Mouse (Mus musculus): ENCODE measurements at regions not wholly inside any gene's neighbourhood (a gene's known extent, or its start where the extent isn't known, plus 50 kb on each side); places are given as distances from the start of the nearest gene placed in this dataset.

- DNase-seq (ENCODE audit: low spot score) = no peak
Measured at GRCm38 (mm10) chr19:21146860-21147390, 125.2 kb upstream of the Zfand5 start.

- no peak for DNase-seq (ENCODE audit: low spot score)
Measured at GRCm38 (mm10) chr19:21144659-21145283, 127.3 kb upstream of the Zfand5 start.

GRCm38 (mm10) chr19:21143970-21144595 lies 128.0 kb upstream of the Zfand5 start:
- no peak for DNase-seq (ENCODE audit: low spot score)

- DNase-seq (ENCODE audit: low spot score) = no peak
Measured at GRCm38 (mm10) chr19:21140456-21140855, 131.6 kb upstream of the Zfand5 start.

- DNase-seq (ENCODE audit: low spot score) = no peak
Measured at GRCm38 (mm10) chr19:21138998-21139495, 133.0 kb upstream of the Zfand5 start.

- DNase-seq (ENCODE audit: low spot score) = no peak
Measured at GRCm38 (mm10) chr19:21136756-21137155, 135.3 kb upstream of the Zfand5 start.

- DNase-seq (ENCODE audit: low spot score) = no peak
Measured at GRCm38 (mm10) chr19:21135998-21136380, 136.1 kb upstream of the Zfand5 start.

- no peak for DNase-seq (ENCODE audit: low spot score)
Measured at GRCm38 (mm10) chr19:21135297-21135997, 136.6 kb upstream of the Zfand5 start.

- no peak for DNase-seq (ENCODE audit: low spot score)
Measured at GRCm38 (mm10) chr19:21129653-21130052, 142.4 kb upstream of the Zfand5 start.

GRCm38 (mm10) chr19:21127079-21127745 lies 144.9 kb upstream of the Zfand5 start:
- no peak for DNase-seq (ENCODE audit: low spot score)

- DNase-seq (ENCODE audit: low spot score) = no peak
Measured at GRCm38 (mm10) chr19:21126670-21127069, 145.4 kb upstream of the Zfand5 start.

- DNase-seq (ENCODE audit: low spot score) = no peak
Measured at GRCm38 (mm10) chr19:21119477-21119876, 152.6 kb upstream of the Zfand5 start.

- DNase-seq (ENCODE audit: low spot score) = no peak
Measured at GRCm38 (mm10) chr19:21118782-21119181, 153.3 kb upstream of the Zfand5 start.

- no peak for DNase-seq (ENCODE audit: low spot score)
Measured at GRCm38 (mm10) chr19:21115693-21116092, 156.4 kb upstream of the Zfand5 start.

- no peak for DNase-seq (ENCODE audit: low spot score)
Measured at GRCm38 (mm10) chr19:21111836-21112235, 157.8 kb upstream of the Tmc1 start.

- no peak for DNase-seq (ENCODE audit: low spot score)
Measured at GRCm38 (mm10) chr19:21108311-21108710, 154.3 kb upstream of the Tmc1 start.

- no peak for DNase-seq (ENCODE audit: low spot score)
Measured at GRCm38 (mm10) chr19:21107741-21108140, 153.7 kb upstream of the Tmc1 start.

- DNase-seq (ENCODE audit: low spot score) = no peak
Measured at GRCm38 (mm10) chr19:21107275-21107674, 153.3 kb upstream of the Tmc1 start.

GRCm38 (mm10) chr19:21106766-21107165 lies 152.8 kb upstream of the Tmc1 start:
- DNase-seq (ENCODE audit: low spot score) = no peak

- no peak for DNase-seq (ENCODE audit: low spot score)
Measured at GRCm38 (mm10) chr19:21106241-21106669, 152.3 kb upstream of the Tmc1 start.

GRCm38 (mm10) chr19:21105004-21105403 lies 151.0 kb upstream of the Tmc1 start:
- no peak for DNase-seq (ENCODE audit: low spot score)

- peak; percentile 45 for DNase-seq (ENCODE audit: low spot score)
Measured at GRCm38 (mm10) chr19:21104462-21104936, 150.5 kb upstream of the Tmc1 start.
